Mouse (Mus musculus) heart, adult 2 months (tissue): ENCODE measurements at regions not wholly inside any gene's neighbourhood (a gene's known extent, or its start where the extent isn't known, plus 50 kb on each side); places are given as distances from the start of the nearest gene placed in this dataset.

ENCODE experiments used
- DNase-seq, 2 experiments: peaks; one replicate each; pipeline ENCODE4 v3.0.0; 2021
- H3K27ac ChIP-seq: fragments of 200-600 bp; 2 replicates; pipeline ENCODE4 v1.8.1; 2022
- H3K27me3 ChIP-seq: fragments of 200-500 bp; 2 replicates; pipeline ENCODE4 v1.6.1; 2012; ENCODE audit warnings: mild to moderate bottlenecking, low read length, inconsistent platforms, mixed read lengths; ENCODE audit not compliant: control insufficient read depth, insufficient read depth
- H3K36me3 ChIP-seq: fragments of 200-500 bp; 2 replicates; pipeline ENCODE4 v1.6.1; 2012; ENCODE audit warnings: low read length, inconsistent platforms; ENCODE audit not compliant: control insufficient read depth, insufficient read depth
- H3K4me1 ChIP-seq: fragments of 200-500 bp; 2 replicates; pipeline ENCODE4 v1.6.1; 2011; ENCODE audit warnings: low read length; ENCODE audit not compliant: control insufficient read depth, insufficient read depth
- H3K4me3 ChIP-seq: fragments of 200-600 bp; 2 replicates; pipeline ENCODE4 v1.8.1; 2022
- H3K79me2 ChIP-seq: fragments of 200-500 bp; replicated peaks from 2 replicates; pipeline ENCODE4 v1.6.1; 2012; ENCODE audit warnings: mild to moderate bottlenecking, inconsistent platforms, low read length, moderate library complexity, mixed read lengths; ENCODE audit not compliant: control insufficient read depth, insufficient read depth
- H3K9ac ChIP-seq: fragments of 200-500 bp; 2 replicates; pipeline ENCODE4 v1.6.1; 2012; ENCODE audit warnings: low read depth, mild to moderate bottlenecking, control low read depth, inconsistent platforms, low read length, mixed read lengths
- CTCF ChIP-seq: fragments of 200-600 bp; IDR thresholded peaks from 2 replicates; pipeline ENCODE4 v1.8.1; 2022; ENCODE audit warnings: antibody characterized with exemption, mild to moderate bottlenecking, moderate library complexity
- EP300 ChIP-seq: fragments of 200-500 bp; IDR thresholded peaks from 2 replicates; pipeline ENCODE4 v1.6.1; 2011; ENCODE audit warnings: low read depth, low read length, control low read depth; ENCODE audit not compliant: insufficient read depth
- POLR2A ChIP-seq: fragments of 200-500 bp; IDR thresholded peaks from 2 replicates; pipeline ENCODE4 v1.6.1; 2011; ENCODE audit warnings: mild to moderate bottlenecking, low read depth, low read length, control low read depth; ENCODE audit not compliant: insufficient read depth
- WGBS: fragments of 180-500 bp; shearing (Covaris S2); methylation state at CpG from one replicate; pipeline ENCODE4 v1.1.7; 2018; 5-methylcytosine and 5-hydroxymethylcytosine counted together
- intact Hi-C: fragments of 180-260 bp; cut with DNase I; formaldehyde crosslinking; loops from one replicate; pipeline ENCODE4 v1.15.1; 2025

- 41% methylated on average over 6 of the region's 6 CpGs for WGBS
- intact Hi-C loops = no loop called here
Measured at GRCm38 (mm10) chr13:91305697-91306405, 82.1 kb upstream of the Atg10 start.

GRCm38 (mm10) chr13:91306545-91306944 lies 82.8 kb upstream of the Atg10 start:
- WGBS = 83% methylated on average over 4 of the region's 4 CpGs

More at GRCm38 (mm10) chr13:91305697-91306405, 82.1 kb upstream of the Atg10 start:
- no peak overlapping the region for H3K9ac ChIP-seq
- H3K4me3 ChIP-seq = no peak overlapping the region
- H3K27me3 ChIP-seq = no peaks in the 10 kb centered on the region
- H3K27ac ChIP-seq = no peak overlapping the region
- H3K4me1 ChIP-seq = no peaks in the 10 kb centered on the region
- DNase-seq = no peak
- no peaks in the 10 kb centered on the region for H3K79me2 ChIP-seq
- no peaks in the 10 kb centered on the region for H3K36me3 ChIP-seq
- TF ChIP-seq POLR2A (no peak), CTCF (no peak), EP300 (no peak)

GRCm38 (mm10) chr13:91312905-91313571 lies 89.3 kb upstream of the Atg10 start:
- no peaks in the 10 kb centered on the region for H3K27me3 ChIP-seq
- no peak overlapping the region for H3K4me3 ChIP-seq
- H3K9ac ChIP-seq = no peak overlapping the region
- WGBS = 53% methylated on average over 5 of the region's 5 CpGs
- no peaks in the 10 kb centered on the region for H3K79me2 ChIP-seq
- no peak overlapping the region for H3K27ac ChIP-seq
- DNase-seq = no peak
- H3K4me1 ChIP-seq = no peaks in the 10 kb centered on the region
- H3K36me3 ChIP-seq = no peaks in the 10 kb centered on the region
- intact Hi-C loops = no loop called here
- no peak for TF ChIP-seq EP300

More at GRCm38 (mm10) chr13:91306545-91306944, 82.8 kb upstream of the Atg10 start:
- H3K79me2 ChIP-seq = no peaks in the 10 kb centered on the region
- no peak for TF ChIP-seq CTCF
- TF ChIP-seq POLR2A = no peak
- no peak for TF ChIP-seq EP300
- H3K4me3 ChIP-seq = no peak overlapping the region
- no peak for DNase-seq
- H3K4me1 ChIP-seq = no peaks in the 10 kb centered on the region
- H3K36me3 ChIP-seq = no peaks in the 10 kb centered on the region
- intact Hi-C loops = no loop called here
- no peak overlapping the region for H3K9ac ChIP-seq
- no peaks in the 10 kb centered on the region for H3K27me3 ChIP-seq
- H3K27ac ChIP-seq = no peak overlapping the region

- no peak for DNase-seq
- Histone ChIP-seq H3K4me1 (no peaks in the 10 kb centered on the region), H3K27me3 (no peaks in the 10 kb centered on the region), H3K79me2 (no peaks in the 10 kb centered on the region), H3K36me3 (no peaks in the 10 kb centered on the region), H3K27ac (no peak overlapping the region), H3K9ac (no peak overlapping the region), H3K4me3 (no peak overlapping the region)
- WGBS = 91% methylated on average over 6 of the region's 6 CpGs
- intact Hi-C loops = no loop called here
- no peak for TF ChIP-seq POLR2A
- no peak for TF ChIP-seq EP300
- no peak for TF ChIP-seq CTCF
Measured at GRCm38 (mm10) chr13:91322331-91322730, 98.6 kb upstream of the Atg10 start.

GRCm38 (mm10) chr13:91326834-91327233 lies 103.1 kb upstream of the Atg10 start:
- Histone ChIP-seq H3K4me3 (no peak overlapping the region), H3K4me1 (no peaks in the 10 kb centered on the region), H3K27ac (no peak overlapping the region), H3K27me3 (no peaks in the 10 kb centered on the region), H3K9ac (no peak overlapping the region), H3K36me3 (no peaks in the 10 kb centered on the region), H3K79me2 (no peaks in the 10 kb centered on the region)
- WGBS = 74% methylated on average over 3 of the region's 3 CpGs
- intact Hi-C loops = no loop called here
- no peak for DNase-seq
- TF ChIP-seq EP300 = no peak
- TF ChIP-seq POLR2A = no peak
- TF ChIP-seq CTCF = no peak

- H3K9ac ChIP-seq = no peak overlapping the region
- H3K27me3 ChIP-seq = no peaks in the 10 kb centered on the region
- no peaks in the 10 kb centered on the region for H3K36me3 ChIP-seq
- H3K79me2 ChIP-seq = no peaks in the 10 kb centered on the region
- DNase-seq = no peak
- intact Hi-C loops = no loop called here
- H3K4me1 ChIP-seq = no peaks in the 10 kb centered on the region
- H3K4me3 ChIP-seq = no peak overlapping the region
- H3K27ac ChIP-seq = no peak overlapping the region
- TF ChIP-seq POLR2A = no peak
- no peak for TF ChIP-seq CTCF
Measured at GRCm38 (mm10) chr13:91334283-91334682, 110.5 kb upstream of the Atg10 start.
